Mouse (Mus musculus) cerebellum, adult 2 months (tissue): Measurements from ENCODE around the gene Blm. TPM values are rescaled to one million over a fixed set of nuclear protein-coding genes. Genes with fewer than 3 reads are reported as not detected.

Source experiments
- DNase-seq, 2 experiments: peaks; one replicate each; pipeline ENCODE4 v3.0.0; 2021
- H3K27ac ChIP-seq: fragments of 200-500 bp; 2 replicates; pipeline ENCODE4 v1.5.1; 2012; ENCODE audit warnings: low read length, control low read depth, inconsistent platforms; ENCODE audit not compliant: insufficient read depth
- H3K27me3 ChIP-seq: fragments of 200-500 bp; 2 replicates; pipeline ENCODE4 v1.6.1; 2012; ENCODE audit warnings: inconsistent platforms, mild to moderate bottlenecking, low read length, moderate library complexity; ENCODE audit not compliant: control insufficient read depth, insufficient read depth
- H3K4me1 ChIP-seq: fragments of 200-500 bp; 2 replicates; pipeline ENCODE4 v1.6.1; 2011; ENCODE audit warnings: low read length; ENCODE audit not compliant: control insufficient read depth, insufficient read depth
- H3K4me3 ChIP-seq: fragments of 200-500 bp; replicated peaks from 2 replicates; pipeline ENCODE3; 2011; ENCODE audit warnings: mild to moderate bottlenecking, low read depth, low read length, control low read depth; ENCODE audit not compliant: insufficient read depth
- CTCF ChIP-seq: fragments of 200-500 bp; IDR thresholded peaks from 2 replicates; pipeline ENCODE4 v1.5.1; 2011; ENCODE audit warnings: low read depth, mild to moderate bottlenecking, control low read depth, low read length, moderate library complexity, borderline replicate concordance; ENCODE audit not compliant: insufficient read depth
- POLR2A ChIP-seq: fragments of 200-500 bp; IDR thresholded peaks from 2 replicates; pipeline ENCODE4 v1.6.1; 2011; ENCODE audit warnings: low read length, control low read depth, borderline replicate concordance; ENCODE audit not compliant: insufficient read depth
- WGBS: fragments of 180-500 bp; shearing (Covaris S2); methylation state at CpG from one replicate; pipeline ENCODE4 v1.1.7; 2018; 5-methylcytosine and 5-hydroxymethylcytosine counted together
- polyA plus RNA-seq: library from polyadenylated mRNA; depleted of rRNA; stranded (reverse); fragments of >200 nt; gene quantifications from 2 replicates; pipeline ENCODE4 v1.2.3, GENCODE M21; 2012

The Blm gene
- polyA plus RNA-seq, 1 experiment = 5.4 TPM

DNA sequence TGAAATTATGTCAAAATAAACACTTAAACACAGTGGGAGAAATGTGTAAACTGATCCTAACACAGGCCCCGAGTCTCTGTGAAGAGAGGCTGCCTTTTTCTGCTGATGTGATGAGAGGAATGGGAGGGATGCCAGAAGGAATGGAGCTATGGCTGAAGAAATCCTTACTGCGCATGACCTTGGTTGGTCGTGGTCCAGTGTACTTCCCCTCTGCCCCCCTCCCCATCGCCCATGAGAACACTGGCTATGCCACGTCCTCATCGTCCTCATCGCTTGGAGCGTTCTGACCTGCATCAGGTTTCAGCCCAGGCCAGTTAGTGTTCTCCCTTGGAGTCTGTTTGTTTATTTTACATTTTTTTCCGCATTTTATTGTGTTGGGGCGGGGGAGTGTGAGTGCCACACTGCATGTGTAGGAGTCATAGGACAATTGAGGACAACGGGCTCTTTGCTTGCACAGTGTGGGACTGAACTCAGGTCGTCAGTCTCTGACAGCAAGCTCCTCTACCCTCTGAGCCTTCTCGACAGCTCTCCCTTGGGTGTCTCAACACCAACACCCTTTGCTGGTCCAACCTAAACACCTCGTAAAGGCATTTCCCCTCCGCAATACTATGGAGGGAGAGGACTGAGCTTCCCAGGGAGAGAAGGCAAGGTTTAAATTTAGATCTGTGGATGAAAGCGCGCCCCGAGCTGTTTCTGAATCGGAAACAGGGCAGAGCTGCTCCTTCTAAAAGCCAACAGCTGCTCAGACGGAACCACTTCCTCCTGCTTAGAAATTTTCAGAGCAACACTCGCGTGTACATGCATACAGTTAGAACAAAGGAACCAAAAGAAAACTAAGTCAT is 19.5 kb upstream of the Blm start:
- H3K4me1 ChIP-seq = no peaks in the 10 kb centered on the region
- 75% methylated on average over 22 of the region's 22 CpGs for WGBS
- no peaks in the 10 kb centered on the region for H3K27me3 ChIP-seq
- DNase-seq = no peak
- H3K27ac ChIP-seq = no peak overlapping the region
- no peak for TF ChIP-seq POLR2A
- TF ChIP-seq CTCF = no peak
- H3K4me3 ChIP-seq = no peak overlapping the region

DNA sequence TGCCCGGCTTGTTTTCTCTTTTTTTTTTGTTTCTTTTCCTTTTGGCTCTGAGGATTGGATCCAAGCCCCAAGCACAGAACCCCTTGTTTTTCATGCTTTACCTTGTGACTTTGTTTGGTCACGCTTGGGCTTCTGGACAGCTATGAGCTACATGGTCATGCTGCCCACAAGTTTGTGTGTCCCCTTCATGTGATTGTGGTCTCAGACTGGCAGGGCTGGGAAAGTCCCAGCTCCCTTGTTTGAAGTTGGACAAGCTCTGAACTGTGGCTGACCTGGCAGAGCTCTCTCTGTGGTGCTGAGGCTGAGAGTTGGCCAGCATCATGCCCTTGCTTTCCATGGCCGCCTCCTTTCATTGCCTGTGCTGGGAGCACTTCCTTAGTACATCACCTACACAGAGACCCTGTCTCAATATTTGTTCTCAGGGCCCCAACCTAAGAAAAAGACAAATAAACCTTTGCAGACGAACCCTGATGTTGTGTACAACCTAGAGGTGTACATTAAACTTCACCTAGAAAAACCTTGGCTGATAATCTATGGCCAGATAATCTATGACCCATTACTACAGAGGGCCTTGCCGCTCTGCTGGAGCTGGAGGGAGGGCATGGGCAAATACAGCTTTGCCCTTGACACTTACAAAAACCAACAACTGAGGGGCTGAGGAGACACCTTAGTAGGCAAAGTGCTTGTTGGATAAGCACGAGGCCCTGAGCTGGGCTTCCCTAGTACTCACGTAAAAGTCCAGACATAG is 13.8 kb upstream of the Blm start:
- DNase-seq = no peak
- no peaks in the 10 kb centered on the region for H3K27me3 ChIP-seq
- H3K4me1 ChIP-seq = no peaks in the 10 kb centered on the region
- TF ChIP-seq CTCF (no peak), POLR2A (no peak)
- no peak overlapping the region for H3K4me3 ChIP-seq
- H3K27ac ChIP-seq = no peak overlapping the region
- WGBS = 81% methylated on average over 7 of the region's 7 CpGs

DNA sequence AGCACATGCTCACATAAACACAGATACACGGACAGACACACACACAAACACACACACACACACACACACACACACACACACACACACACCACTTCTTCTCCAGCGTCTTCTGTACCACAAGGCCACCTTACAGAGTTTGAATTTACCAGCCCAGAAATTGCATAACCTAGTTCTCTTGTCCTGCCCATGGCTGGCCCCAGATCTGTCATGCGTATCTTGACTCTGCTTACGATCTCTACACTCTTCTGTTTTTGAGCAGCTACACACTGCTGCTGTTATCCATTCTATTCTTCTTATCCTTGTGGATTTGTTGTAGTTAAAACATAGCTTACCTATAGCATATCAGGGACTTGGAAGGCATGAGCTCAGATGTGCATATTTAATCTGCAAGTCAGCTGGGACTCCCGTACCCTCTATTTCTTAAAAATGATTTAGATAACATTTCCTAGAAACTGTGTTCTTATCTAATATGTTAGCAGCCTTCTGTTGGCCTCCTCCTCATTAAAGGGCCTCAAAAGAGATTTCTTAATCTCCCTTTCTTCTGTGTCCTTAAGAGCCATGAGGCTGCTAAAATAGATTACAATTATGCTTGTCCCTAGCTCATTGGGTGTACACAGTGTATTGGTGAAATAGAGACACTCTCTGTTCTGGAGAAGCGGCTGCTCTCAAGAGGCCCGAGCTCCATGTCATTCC is 7.4 kb upstream of the Blm start:
- Histone ChIP-seq H3K4me1 (no peaks in the 10 kb centered on the region), H3K4me3 (no peak overlapping the region), H3K27me3 (no peaks in the 10 kb centered on the region), H3K27ac (no peak overlapping the region)
- WGBS = 81% methylated on average over 7 of the region's 7 CpGs
- no peak for DNase-seq
- no peak for TF ChIP-seq CTCF
- no peak for TF ChIP-seq POLR2A

DNA sequence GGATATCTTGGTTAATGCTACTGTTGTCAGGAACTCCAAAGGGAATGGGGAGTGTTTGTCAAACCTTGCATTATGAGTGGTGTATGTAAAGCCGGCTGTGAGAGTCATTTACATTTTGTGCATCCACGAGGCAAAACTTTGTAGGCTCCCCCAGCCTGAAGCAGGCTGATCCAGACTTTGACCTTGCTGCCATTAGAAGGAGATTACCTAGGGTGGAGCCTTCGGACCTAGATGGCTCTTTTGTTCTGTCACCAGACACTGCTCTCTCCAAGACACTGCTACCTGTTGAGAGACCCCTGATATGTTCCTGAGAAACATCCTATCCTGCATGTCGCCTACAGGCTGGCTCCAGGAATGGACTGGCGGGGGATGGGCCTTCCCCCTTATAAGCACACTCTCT is 4.7 kb upstream of the Blm start:
- Histone ChIP-seq H3K27me3 (no peaks in the 10 kb centered on the region), H3K4me3 (no peak overlapping the region), H3K27ac (no peak overlapping the region), H3K4me1 (no peaks in the 10 kb centered on the region)
- no peak for TF ChIP-seq CTCF
- no peak for TF ChIP-seq POLR2A
- DNase-seq = no peak
- 69% methylated on average over 5 of the region's 5 CpGs for WGBS

DNA sequence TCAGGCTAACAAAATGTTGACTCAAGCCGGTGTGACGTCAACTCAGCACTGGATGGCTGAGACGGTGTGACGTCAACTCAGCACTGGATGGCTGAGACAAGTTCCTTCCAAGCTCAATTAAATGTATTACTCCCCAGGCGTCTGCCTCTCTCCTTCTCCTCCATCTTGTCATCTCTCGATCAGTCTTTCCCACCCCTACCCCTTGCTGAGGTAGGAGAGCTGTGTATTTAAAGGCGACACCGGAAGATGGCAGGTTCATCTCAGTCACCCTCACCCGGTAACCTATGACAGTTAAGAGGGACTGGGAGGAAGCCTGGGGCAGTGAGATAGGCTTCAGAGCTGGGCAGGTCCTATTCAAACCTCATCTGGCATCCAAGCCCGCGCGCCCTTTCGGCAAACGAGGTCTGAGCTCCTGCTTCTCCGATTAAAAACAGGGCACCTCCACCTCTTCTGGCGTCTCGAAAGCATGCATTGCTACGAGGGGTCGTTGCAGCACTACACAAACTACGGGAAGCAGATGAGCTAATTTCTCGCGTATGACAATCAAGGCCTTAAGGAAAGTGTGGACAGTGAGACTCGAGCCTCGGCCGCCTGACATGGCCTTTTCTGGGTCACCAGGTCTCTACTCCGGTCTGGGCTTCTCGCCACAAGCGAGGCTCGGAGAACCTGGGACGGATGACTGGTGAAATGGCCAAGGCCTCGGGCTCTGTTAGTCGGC is 469 bp downstream of the Blm start:
- peak in 1 of 2 experiments; percentile 13 for DNase-seq
- Histone ChIP-seq H3K4me1 (peaks cover 4% of the 10 kb centered on the region), H3K4me3 (peak overlapping the region; percentile 90), H3K27me3 (no peaks in the 10 kb centered on the region), H3K27ac (no peak overlapping the region)
- 2% methylated on average over 32 of the region's 32 CpGs for WGBS
- TF ChIP-seq CTCF (no peak), POLR2A (no peak)

DNA sequence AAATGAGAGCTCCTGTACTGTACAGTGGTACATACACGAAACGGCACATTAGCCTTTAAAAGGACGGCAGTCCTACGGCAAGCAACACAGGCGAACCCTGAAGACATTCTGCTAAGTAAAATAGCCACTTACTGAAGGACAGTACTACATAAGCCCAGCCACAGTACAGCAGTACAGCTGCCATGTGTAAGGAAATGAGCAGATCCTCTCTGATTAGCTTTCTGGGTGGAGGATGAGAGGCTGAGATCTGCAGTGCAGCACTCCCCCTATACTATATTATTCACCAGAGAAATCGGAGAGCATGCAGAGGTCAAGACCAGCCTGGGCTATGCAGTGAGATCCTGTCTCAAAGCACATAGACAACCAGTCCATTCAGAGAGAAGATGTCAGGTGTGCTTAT is 3.8 kb downstream of the Blm start:
- no peak for DNase-seq
- no peak overlapping the region for H3K4me3 ChIP-seq
- WGBS = 87% methylated on average over 6 of the region's 6 CpGs

DNA sequence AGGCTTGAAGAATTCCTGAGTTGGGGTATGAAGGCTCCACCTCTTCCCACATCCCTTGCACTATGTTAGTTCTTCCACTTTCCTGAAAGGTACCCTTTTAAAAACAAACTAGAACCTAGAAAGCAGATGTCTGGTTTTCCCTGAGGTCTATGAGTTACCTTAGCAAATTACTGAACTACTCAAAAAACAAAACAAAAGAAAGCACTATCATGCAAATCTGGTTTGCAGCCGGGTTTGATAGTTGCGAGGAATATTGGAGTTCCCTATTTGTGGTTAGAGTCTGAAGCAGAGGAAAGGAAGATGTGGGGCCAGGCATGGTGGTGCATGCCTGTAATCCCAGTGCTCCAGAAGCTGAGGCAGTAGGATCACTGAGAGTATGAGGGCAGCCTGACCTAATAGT is 4.3 kb downstream of the Blm start:
- H3K4me1 ChIP-seq = peaks cover 4% of the 10 kb centered on the region
- no peaks in the 10 kb centered on the region for H3K27me3 ChIP-seq
- 84% methylated on average over 2 of the region's 2 CpGs for WGBS
- no peak for DNase-seq
- no peak overlapping the region for H3K4me3 ChIP-seq
- TF ChIP-seq CTCF (no peak), POLR2A (no peak)
- H3K27ac ChIP-seq = no peak overlapping the region

More for the DNA sequence above, 3.8 kb downstream of the Blm start:
- H3K4me1 ChIP-seq = peaks cover 4% of the 10 kb centered on the region
- TF ChIP-seq CTCF = no peak
- no peak for TF ChIP-seq POLR2A
- H3K27me3 ChIP-seq = no peaks in the 10 kb centered on the region
- no peak overlapping the region for H3K27ac ChIP-seq
